Mouse (Mus musculus): ENCODE data around the gene Slc29a1. TPM values are rescaled to one million over a fixed set of nuclear protein-coding genes. Genes with fewer than 3 reads are reported as not detected.
"Not testable (repeated sequence)": the region's sequence is repeated elsewhere in the genome, so short reads cannot be mapped to it uniquely, and the experiment has no call there.

Slc29a1 gene
- total and polyA plus RNA-seq, 3 experiments, result 58.4 to 88.0 (median 72.1) TPM

DNA sequence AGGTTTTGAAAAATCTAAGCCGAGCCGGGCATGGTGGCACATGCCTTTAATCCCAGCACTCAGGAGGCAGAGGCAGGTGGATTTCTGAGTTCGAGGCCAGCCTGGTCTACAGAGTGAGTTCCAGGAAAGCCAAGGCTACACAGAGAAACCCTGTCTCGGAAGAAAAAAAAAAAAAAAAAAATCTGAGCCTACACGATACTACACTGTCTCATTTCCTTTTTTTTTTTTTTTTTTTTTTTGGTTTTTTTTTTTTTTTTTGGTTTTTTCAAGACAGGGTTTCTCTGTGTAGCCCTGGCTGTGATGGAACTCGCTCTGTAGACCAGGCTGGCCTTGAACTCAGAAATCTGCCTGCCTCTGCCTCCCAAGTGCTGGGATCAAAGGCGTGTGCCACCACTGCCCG, 24.0 kb upstream of the Slc29a1 start:
- H3K79me2 ChIP-seq (replicated peaks; ENCODE audit: control insufficient read depth, extremely low read depth, insufficient read depth, poor library complexity, severe bottlenecking); H3K27me3 ChIP-seq (replicated peaks); H3K4me2 ChIP-seq (ENCODE audit: insufficient read depth, low read depth, poor library complexity, severe bottlenecking); dilution Hi-C loops (cut with MboI; ENCODE audit: extremely low pct_ligation_motif_present, extremely low pct_unique_long_range_greater_than_20kb, low sequenced_read_pairs); H3K36me3 ChIP-seq (replicated peaks in 1 of 2; ENCODE audit: control insufficient read depth in 1 of 2, insufficient read depth in 1 of 2, low read length in 1 of 2); H3K9me3 ChIP-seq (replicated peaks; ENCODE audit: low read length); in situ Hi-C loops (cut with MboI; ENCODE audit: low pct_ligation_motif_present, low pct_unique_long_range_greater_than_20kb, low sequenced_read_pairs); DNase-seq (ENCODE audit: extremely low read depth); H3K27ac ChIP-seq (ENCODE audit: insufficient read depth, low read depth); H3K9ac ChIP-seq (ENCODE audit: insufficient read depth, low read depth); H3K4me3 ChIP-seq (replicated peaks in 1 of 3; ENCODE audit: low read depth in 2 of 3, low read length in 2 of 3, poor library complexity in 1 of 3): not testable (repeated sequence)
- TF ChIP-seq ZNF384 (IDR thresholded peaks at IDR 0.05; ENCODE audit: low read depth, low read length), result peak; percentile 84
- peaks cover 7 to 35% of the 10 kb centered on the region in 2 experiments; a peak in 3 of 4 replicates for H3K4me1 ChIP-seq (ENCODE audit: control insufficient read depth in 1 of 2, insufficient read depth in 2 of 2)

GRCm38 (mm10) chr17:45619386-45620256, 20.2 kb upstream of the Slc29a1 start:
- in situ Hi-C loops (cut with MboI; ENCODE audit: low pct_ligation_motif_present, low pct_unique_long_range_greater_than_20kb, low sequenced_read_pairs), result no loop called here
- dilution Hi-C loops (cut with MboI; ENCODE audit: extremely low pct_ligation_motif_present, extremely low pct_unique_long_range_greater_than_20kb, low sequenced_read_pairs), result no loop called here
- DNase-seq (ENCODE audit: extremely low read depth), result no peak
- TF ChIP-seq HCFC1 (IDR thresholded peaks at IDR 0.05; ENCODE audit: low read depth, low read length) (no peak), IRF4 (IDR thresholded peaks at IDR 0.05; ENCODE audit: low read depth, low read length) (peak; percentile 59), MEF2A (IDR thresholded peaks at IDR 0.05; ENCODE audit: borderline replicate concordance, low read depth, low read length) (peak; percentile 34; the same call in 1 of the 2 replicates), EP300 (IDR thresholded peaks at IDR 0.05; ENCODE audit: low read length) (peak; percentile 19; the same call in 1 of the 2 replicates), RAD21 (IDR thresholded peaks at IDR 0.05; ENCODE audit: low read depth, low read length) (no peak), E2F4 (IDR thresholded peaks at IDR 0.05; ENCODE audit: insufficient replicate concordance, low read depth, low read length) (no peak), GABPA (IDR thresholded peaks at IDR 0.05; ENCODE audit: insufficient replicate concordance, low read depth, low read length) (no peak), NRF1 (IDR thresholded peaks at IDR 0.05; ENCODE audit: low read depth, low read length) (no peak), NELFE (IDR thresholded peaks at IDR 0.05; ENCODE audit: low read depth, low read length) (no peak), ZMIZ1 (IDR thresholded peaks at IDR 0.05; ENCODE audit: low read depth, low read length) (no peak), SMC3 (IDR thresholded peaks at IDR 0.05; ENCODE audit: low read depth, low read length) (no peak), USF1 (IDR thresholded peaks at IDR 0.05; ENCODE audit: low read depth, low read length) (peak; percentile 25; the same call in 1 of the 2 replicates), CHD1 (IDR thresholded peaks at IDR 0.05; ENCODE audit: low read depth, low read length) (no peak), CHD2 (IDR thresholded peaks at IDR 0.05; ENCODE audit: low read length) (no peak), CTCF (conservative IDR thresholded peaks at IDR 0.05 in 1 of 2, IDR thresholded peaks at IDR 0.05 in 1 of 2; ENCODE audit: low read depth in 2 of 2, low read length in 2 of 2) (no peak), MYC (IDR thresholded peaks at IDR 0.05; ENCODE audit: low read depth, low read length) (no peak), ETS1 (conservative IDR thresholded peaks at IDR 0.05; ENCODE audit: low read depth, low read length) (no peak; the same call in 1 of the 2 replicates), POLR2A (IDR thresholded peaks at IDR 0.05; ENCODE audit: low read depth, low read length) (no peak), MAZ (IDR thresholded peaks at IDR 0.05; ENCODE audit: low read depth, low read length) (no peak), KAT2A (IDR thresholded peaks at IDR 0.05; ENCODE audit: insufficient replicate concordance, low read length) (no peak), USF2 (conservative IDR thresholded peaks at IDR 0.05; ENCODE audit: low read depth, low read length) (no peak), ZKSCAN1 (IDR thresholded peaks at IDR 0.05; ENCODE audit: borderline replicate concordance, low read depth, low read length) (no peak), POLR2AphosphoS2 (IDR thresholded peaks at IDR 0.05; ENCODE audit: low read depth, low read length) (no peak), RCOR1 (conservative IDR thresholded peaks at IDR 0.05; ENCODE audit: low read depth, low read length) (no peak), MAFK (IDR thresholded peaks at IDR 0.05; ENCODE audit: insufficient replicate concordance, low read length) (no peak), JUND (conservative IDR thresholded peaks at IDR 0.05; ENCODE audit: low read depth, low read length) (no peak), ZC3H11A (IDR thresholded peaks at IDR 0.05; ENCODE audit: low read depth, low read length) (no peak), SIN3A (IDR thresholded peaks at IDR 0.05; ENCODE audit: low read length) (no peak), TCF12 (IDR thresholded peaks at IDR 0.05; ENCODE audit: low read depth, low read length) (peak; percentile 40; the same call in 1 of the 2 replicates), MAX (IDR thresholded peaks at IDR 0.05; ENCODE audit: low read length) (peak; percentile 16; the same call in 1 of the 2 replicates)

More at GRCm38 (mm10) chr17:45619386-45620256, 20.2 kb upstream of the Slc29a1 start:
- Histone ChIP-seq H3K4me1 (ENCODE audit: control insufficient read depth in 1 of 2, insufficient read depth in 2 of 2) (peaks cover 0 to 15% of the 10 kb centered on the region in 2 experiments; a peak in 2 of 4 replicates), H3K9ac (ENCODE audit: insufficient read depth, low read depth) (peak overlapping the region; percentile 89), H3K9me3 (replicated peaks; ENCODE audit: low read length) (no peaks in the 10 kb centered on the region), H3K27me3 (replicated peaks) (peaks cover 1% of the 10 kb centered on the region), H3K4me3 (replicated peaks in 1 of 3; ENCODE audit: low read depth in 2 of 3, low read length in 2 of 3, poor library complexity in 1 of 3) (peak overlapping the region; percentile 65 to 79 (median 76)), H3K4me2 (ENCODE audit: insufficient read depth, low read depth, poor library complexity, severe bottlenecking) (peak overlapping the region; percentile 88), H3K27ac (ENCODE audit: insufficient read depth, low read depth) (peak overlapping the region; percentile 43; the same call in 1 of the 2 replicates), H3K36me3 (replicated peaks in 1 of 2; ENCODE audit: control insufficient read depth in 1 of 2, insufficient read depth in 1 of 2, low read length in 1 of 2) (peaks cover 0 to 3% of the 10 kb centered on the region in 2 experiments), H3K79me2 (replicated peaks; ENCODE audit: control insufficient read depth, extremely low read depth, insufficient read depth, poor library complexity, severe bottlenecking) (no peaks in the 10 kb centered on the region)

Data from CH12.LX (cell line).